Mouse (Mus musculus) skeletal muscle tissue, adult 2 months (tissue): ENCODE data around the gene Pcbp1.
"Not testable (repeated sequence)": the region's sequence is repeated elsewhere in the genome, so short reads cannot be mapped to it uniquely, and the experiment has no call there.

Experiments
- DNase-seq: peaks from one replicate; pipeline ENCODE4 v3.0.0-alpha.2; 2012; ENCODE audit warnings: low read depth, low spot score

Pcbp1 gene

GRCm38 (mm10) chr6:86494767-86495166, 31.4 kb downstream of the Pcbp1 start:
- DNase-seq = no peak

- no peak for DNase-seq
These were observed 32.5 kb downstream of the Pcbp1 start for GRCm38 (mm10) chr6:86493469-86494263.

- DNase-seq = not testable (repeated sequence)
These were observed 35.7 kb downstream of the Pcbp1 start for GRCm38 (mm10) chr6:86490413-86490812.

- no peak for DNase-seq
These were observed 36.2 kb downstream of the Pcbp1 start for GRCm38 (mm10) chr6:86489945-86490344.

- peak; percentile 91 for DNase-seq
These were observed 38.0 kb downstream of the Pcbp1 start for GRCm38 (mm10) chr6:86488149-86488485.

GRCm38 (mm10) chr6:86487358-86488148, 38.6 kb downstream of the Pcbp1 start:
- DNase-seq = peak; percentile 96

- DNase-seq = no peak
These were observed 40.0 kb downstream of the Pcbp1 start for GRCm38 (mm10) chr6:86485943-86486640.

GRCm38 (mm10) chr6:86481871-86482270, 44.2 kb downstream of the Pcbp1 start:
- DNase-seq = no peak

GRCm38 (mm10) chr6:86480189-86480831, 45.8 kb downstream of the Pcbp1 start:
- peak; percentile 70 for DNase-seq

GRCm38 (mm10) chr6:86479816-86480188, 46.3 kb downstream of the Pcbp1 start:
- no peak for DNase-seq

GRCm38 (mm10) chr6:86479311-86479710, 46.8 kb downstream of the Pcbp1 start:
- DNase-seq = no peak

GRCm38 (mm10) chr6:86476931-86477330, 49.2 kb downstream of the Pcbp1 start:
- no peak for DNase-seq

GRCm38 (mm10) chr6:86475462-86476167, 50.5 kb downstream of the Pcbp1 start:
- peak; percentile 90 for DNase-seq

GRCm38 (mm10) chr6:86474646-86475181, 51.4 kb downstream of the Pcbp1 start:
- no peak for DNase-seq
